Mouse (Mus musculus): ENCODE measurements around the gene Plbd2.

Gene Plbd2

DNA sequence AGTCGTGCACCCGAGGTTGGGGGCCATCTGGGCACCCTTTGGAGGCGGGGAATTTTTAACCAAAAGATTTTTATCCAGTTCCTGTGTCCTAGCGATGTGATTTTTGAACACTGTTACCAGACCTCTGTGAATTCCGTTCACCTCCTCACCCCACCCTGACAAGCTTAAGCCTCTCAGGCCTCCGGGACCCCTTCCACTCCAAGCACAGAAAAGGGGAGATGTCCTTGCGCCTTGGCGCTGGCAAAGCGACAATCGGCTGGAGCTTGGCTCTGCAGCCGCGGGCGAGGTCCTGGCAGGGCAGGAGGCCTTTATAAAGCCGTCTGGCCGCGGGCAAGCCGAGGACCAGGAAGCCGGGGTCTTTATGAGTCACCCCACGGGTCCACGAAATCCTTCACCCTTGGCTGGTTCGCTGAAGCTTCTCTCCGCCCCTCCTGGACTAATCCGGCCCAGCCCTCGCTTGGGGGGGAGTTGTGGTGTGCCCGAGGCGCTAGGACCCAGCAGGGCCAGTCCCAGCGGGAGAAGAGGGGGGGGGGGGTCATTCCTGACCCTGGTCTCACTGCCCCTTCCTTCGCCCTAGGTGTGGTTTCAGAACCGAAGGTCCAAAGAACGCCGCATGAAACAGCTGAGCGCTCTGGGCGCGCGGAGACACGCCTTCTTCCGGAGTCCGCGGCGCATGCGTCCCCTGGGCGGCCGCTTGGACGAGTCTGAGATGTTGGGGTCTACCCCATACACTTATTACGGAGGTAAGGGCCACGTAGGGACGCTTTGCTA, 67.5 kb downstream of the Plbd2 start:
- no peak for DNase-seq

DNA sequence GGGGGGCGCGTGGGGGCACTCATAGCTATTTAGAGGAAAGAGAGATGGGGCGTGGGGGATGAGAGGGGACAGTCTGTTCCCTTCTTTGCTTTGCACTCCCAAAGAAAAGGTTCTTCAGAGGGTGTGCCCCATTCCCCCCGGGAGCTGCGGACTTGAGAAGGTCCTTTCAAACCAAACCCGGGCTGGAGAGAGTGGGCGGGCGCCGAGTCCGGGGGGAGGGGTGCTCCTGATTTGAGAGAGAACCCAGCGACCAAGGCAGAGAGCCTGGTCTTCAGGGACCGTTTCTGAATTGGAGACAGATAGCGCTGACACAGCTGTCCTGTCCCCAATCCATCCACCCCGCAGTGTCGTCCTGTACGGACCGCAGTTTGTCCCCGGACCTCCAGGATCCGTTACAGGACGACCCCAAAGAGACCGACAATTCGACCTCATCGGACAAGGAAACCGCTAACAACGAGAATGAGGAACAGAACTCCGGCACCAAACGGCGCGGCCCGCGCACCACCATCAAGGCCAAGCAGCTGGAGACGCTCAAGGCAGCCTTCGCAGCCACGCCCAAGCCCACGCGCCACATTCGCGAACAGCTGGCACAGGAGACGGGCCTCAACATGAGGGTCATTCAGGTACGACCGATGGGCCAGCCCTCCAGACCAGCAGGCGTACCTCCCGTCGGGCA, 68.3 kb downstream of the Plbd2 start:
- no peak for DNase-seq

DNA sequence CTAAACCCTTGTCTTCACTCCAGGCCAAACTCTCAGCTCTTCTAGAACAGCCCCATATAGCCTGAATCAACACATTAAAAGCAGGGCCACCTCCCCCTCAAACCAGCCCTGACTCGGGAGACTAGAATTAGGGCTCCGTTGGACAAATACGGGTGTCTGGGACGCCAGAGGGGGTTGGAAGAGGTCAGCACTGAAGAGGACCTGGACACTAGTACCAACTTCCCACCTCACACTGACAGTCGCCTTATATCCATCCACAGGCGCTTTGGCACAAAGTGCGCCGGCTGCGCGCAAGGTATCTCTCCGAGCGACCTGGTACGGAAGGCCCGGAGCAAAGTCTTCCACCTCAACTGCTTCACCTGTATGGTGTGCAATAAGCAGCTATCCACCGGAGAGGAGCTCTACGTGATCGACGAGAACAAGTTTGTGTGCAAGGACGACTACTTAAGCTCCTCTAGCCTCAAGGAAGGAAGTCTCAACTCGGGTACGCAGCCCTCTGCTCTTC, 69.1 kb downstream of the Plbd2 start:
- no peak for DNase-seq

Data from kidney, postnatal 14 days (tissue).